Mouse (Mus musculus) bone marrow macrophage, adult 2 months (primary cell): ENCODE results near the gene Olfr56.

Experiments used
- CTCF ChIP-seq: IDR thresholded peaks from 2 replicates; pipeline ENCODE4 v1.5.1; 2012; ENCODE audit warnings: low read depth, mild to moderate bottlenecking, low read length, moderate library complexity
- POLR2A ChIP-seq: IDR thresholded peaks from 2 replicates; pipeline ENCODE4 v1.6.1; 2012; ENCODE audit warnings: mild to moderate bottlenecking, low read depth, low read length, borderline replicate concordance

DNA sequence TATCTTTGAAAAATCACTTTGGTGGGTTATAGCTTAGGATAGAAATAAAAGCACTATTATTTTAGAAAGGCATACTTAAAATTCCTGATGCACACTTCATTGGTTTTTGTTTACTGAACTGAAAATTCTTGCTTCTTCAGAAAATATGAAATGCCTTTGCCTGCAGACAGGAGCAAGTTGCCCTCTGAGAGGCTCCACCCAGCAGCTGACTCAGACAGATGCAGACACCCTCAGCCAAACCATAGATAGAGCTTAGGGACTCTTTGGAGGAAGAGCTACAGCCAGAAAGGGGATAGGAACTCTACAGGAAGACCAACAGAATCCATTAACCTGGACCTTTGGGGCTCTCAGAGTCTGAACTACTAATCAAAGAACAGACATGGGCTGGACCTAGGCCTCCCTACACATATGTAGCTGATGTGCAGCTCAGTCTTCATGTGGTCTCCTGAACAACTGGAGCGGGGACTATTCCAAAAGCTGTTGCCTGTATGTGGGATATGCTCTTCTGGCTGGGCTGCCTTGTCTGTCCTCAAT, 113.4 kb downstream of the Olfr56 start:
- TF ChIP-seq CTCF (no peak), POLR2A (no peak)
